In the genomic region with DNA sequence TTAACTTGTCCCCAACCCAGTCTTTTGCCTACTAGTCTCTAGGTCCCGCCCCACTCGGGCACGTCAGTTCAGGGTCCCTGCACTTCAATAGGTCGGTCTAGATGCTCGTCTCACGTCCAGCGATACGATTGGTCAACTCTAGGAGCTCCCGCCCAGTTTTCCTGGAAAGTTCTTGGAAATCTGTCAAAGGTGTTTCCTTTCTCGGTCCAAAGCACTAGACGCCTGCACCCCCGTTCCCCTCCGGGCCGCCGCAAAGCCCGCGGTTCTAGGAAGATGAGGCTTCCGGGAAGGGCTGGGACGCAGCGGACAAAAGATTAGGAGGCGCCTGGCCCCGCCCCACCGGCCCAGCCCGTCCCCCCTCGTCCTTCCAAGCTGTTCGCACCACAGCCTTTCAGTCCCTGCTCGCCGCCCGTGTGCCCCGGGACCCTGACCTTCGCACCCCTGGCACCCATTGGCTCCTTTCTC, we compare ENCODE assay signal across 1 mouse cellular context.
TF ChIP-seq lines count a peak whose summit lies in the region.

No protein-coding gene starts in this region.

TF ChIP-seq in CH12.LX, 34 proteins besides CTCF, POLR2A, EP300 and RAD21:
- TF ChIP-seq GABPA (IDR thresholded peaks at IDR 0.05; ENCODE audit: insufficient replicate concordance, low read depth, low read length) (no peak), HCFC1 (IDR thresholded peaks at IDR 0.05; ENCODE audit: low read depth, low read length) (no peak), MAX (IDR thresholded peaks at IDR 0.05; ENCODE audit: low read length) (no peak), TBP (conservative IDR thresholded peaks at IDR 0.05; ENCODE audit: low read depth, low read length) (peak; percentile 20; the same call in 1 of the 2 replicates), MXI1 (IDR thresholded peaks at IDR 0.05; ENCODE audit: low read depth, low read length) (0 out of 2 replicates have a peak, but pooled peaks have one; percentile 23), NELFE (IDR thresholded peaks at IDR 0.05; ENCODE audit: low read depth, low read length) (no peak), CHD2 (IDR thresholded peaks at IDR 0.05; ENCODE audit: low read length) (peak; percentile 86), JUN (IDR thresholded peaks at IDR 0.05; ENCODE audit: insufficient read depth, low read depth, low read length) (no peak), MAZ (IDR thresholded peaks at IDR 0.05; ENCODE audit: low read depth, low read length) (0 out of 2 replicates have a peak, but pooled peaks have one; percentile 22), ZMIZ1 (IDR thresholded peaks at IDR 0.05; ENCODE audit: low read depth, low read length) (no peak), RCOR1 (conservative IDR thresholded peaks at IDR 0.05; ENCODE audit: low read depth, low read length) (0 out of 2 replicates have a peak, but pooled peaks have one; percentile 46), ZNF384 (IDR thresholded peaks at IDR 0.05; ENCODE audit: low read depth, low read length) (no peak), MEF2A (IDR thresholded peaks at IDR 0.05; ENCODE audit: borderline replicate concordance, low read depth, low read length) (no peak), CHD1 (IDR thresholded peaks at IDR 0.05; ENCODE audit: low read depth, low read length) (no peak)
TF ChIP-seq in CH12.LX: peak in this region for 5.
